Mouse (Mus musculus): ENCODE data around the gene Ezh1. TPM values are rescaled to one million over a fixed set of nuclear protein-coding genes. Genes with fewer than 3 reads are reported as not detected.

The Ezh1 gene
- total RNA-seq, 2 experiments from 2014 or later: 34.8 to 36.7 TPM

DNA sequence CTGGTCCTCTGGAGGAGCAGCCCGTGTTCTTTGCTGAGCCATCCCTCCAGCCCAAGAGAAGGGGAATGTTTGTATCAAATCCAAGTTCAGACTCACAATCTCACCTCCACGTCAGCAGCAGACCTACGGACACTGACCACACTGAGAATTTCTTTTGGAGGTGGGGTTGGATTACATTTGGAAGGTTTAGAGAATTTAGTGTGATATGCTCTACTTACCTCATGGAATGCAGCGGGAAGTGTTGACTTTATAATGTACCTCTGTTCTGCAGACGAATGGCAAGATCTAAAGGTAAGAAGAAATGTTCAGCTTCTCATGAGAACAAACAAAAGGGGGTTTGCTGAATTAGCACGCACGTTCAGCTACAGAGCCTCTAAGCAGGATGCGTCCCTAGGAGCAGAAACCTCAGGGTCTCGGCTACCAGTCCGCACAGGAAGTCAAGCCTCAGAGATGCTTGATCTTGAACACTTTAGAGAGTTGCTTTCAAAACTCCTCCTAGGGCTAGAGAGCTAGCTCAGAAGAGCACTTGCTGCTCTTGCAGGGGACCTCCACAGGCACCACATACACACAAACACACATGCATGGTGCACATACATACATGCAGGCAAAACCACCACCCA is 7.7 kb downstream of the Ezh1 start:
- intact Hi-C loops (cut with DNase I): no loop called here
- no peak for DNase-seq

DNA sequence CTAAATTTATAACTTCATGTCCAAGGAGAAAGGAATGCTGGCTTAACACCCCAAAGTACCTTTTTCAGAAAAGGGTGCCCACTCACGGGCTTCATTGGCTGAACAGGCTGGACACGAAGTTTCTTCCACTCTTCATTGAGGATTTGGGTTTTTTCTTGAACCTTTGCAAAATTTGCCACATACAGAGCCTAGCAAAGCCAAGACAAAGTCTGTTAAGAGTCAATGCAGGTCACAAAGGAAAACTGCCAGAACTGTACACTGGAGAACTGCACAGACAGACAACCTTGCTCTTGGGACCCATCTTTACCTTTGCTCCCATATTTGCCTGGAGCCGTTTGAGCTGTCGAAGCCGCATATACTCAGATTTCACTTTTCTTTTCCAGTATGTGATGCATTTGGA is 9.3 kb downstream of the Ezh1 start:
- intact Hi-C loops (cut with DNase I): no loop called here
- DNase-seq: no peak

DNA sequence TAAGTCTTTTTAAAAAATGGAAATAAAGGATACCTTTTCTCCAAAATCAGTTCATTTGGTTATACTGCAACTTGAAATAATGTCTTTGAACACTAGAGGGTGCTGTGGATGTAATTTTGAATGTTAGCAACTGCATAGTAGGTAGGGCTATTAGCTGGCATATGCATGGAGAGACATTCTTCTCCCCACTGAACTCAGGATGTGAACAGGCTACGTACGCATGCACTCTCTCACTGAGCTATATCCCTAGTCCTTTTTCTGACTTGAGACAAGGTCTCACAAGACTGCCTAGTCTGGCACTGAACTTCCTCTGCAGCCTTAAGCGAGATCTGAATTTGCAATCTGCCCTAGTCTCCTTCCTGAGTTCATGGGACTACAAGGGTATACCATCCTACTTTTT is 14.3 kb downstream of the Ezh1 start:
- DNase-seq: peak in 1 of 2 experiments; percentile 16
- intact Hi-C loops (cut with DNase I): loop anchor here (1.0 to 5.0 kb wide), 3 partner anchors 36 to 185 kb away; partner anchors contain the start of gene Becn1

DNA sequence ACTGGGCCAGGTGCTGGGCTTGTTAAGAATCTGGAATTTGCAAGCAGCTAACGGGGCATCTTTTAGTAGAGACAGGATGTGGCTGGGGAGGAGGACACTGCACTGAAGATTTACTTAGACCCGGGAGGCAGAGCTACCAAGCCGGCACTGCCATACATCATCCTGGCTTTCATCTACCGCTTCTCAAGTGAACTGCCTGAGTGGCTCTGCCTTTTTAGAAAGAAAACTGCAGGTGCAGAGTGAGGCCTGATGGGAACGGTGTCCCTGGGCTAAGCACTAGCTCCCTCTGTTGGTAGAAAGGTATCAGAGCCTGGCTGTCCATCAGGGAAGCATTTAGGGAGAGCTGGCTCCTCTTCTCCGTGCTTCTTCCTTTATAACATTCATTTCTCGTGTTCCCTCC is 25.3 kb downstream of the Ezh1 start:
- intact Hi-C loops (cut with DNase I): no loop called here
- DNase-seq: no peak

DNA sequence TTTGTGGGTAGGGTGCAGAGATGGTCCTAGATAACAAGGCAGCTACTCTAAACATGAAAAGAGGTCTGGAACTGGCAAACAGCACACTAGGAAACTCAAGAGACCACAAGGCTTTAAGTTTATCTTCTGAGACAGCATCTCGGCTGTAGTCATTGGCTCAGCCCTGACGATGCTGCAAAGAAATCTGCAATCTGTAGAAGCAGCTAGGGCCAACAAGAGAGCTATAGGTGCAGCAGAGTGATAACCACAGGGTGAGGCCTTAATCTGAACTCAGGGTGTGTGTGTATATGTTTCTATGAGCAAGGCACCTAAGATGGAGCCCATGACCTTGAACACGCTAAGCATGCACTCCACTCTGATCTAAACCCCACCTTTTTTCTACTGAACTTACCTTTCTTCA is 26.7 kb downstream of the Ezh1 start:
- intact Hi-C loops (cut with DNase I): no loop called here
- no peak for DNase-seq

DNA sequence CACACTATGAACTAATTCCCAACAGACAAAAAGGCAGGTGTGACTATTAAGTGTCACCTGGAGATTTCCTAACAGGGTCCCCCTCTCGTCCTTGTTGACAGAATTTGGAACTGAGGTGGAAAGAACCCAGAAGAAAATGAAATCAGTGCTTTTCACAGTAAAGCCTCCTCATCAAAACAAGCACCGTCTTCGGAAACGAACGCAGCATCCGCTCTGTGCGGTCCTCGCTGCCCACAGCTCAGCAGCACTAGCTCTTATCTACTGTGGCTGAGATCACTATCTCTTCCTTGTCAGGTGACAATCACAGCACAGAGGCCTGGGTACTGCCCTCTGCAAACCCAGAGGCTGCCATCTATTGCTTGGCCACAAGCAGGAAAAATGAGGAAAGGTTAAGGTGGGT is 30.1 kb downstream of the Ezh1 start:
- no peak for DNase-seq
- intact Hi-C loops (cut with DNase I): no loop called here

DNA sequence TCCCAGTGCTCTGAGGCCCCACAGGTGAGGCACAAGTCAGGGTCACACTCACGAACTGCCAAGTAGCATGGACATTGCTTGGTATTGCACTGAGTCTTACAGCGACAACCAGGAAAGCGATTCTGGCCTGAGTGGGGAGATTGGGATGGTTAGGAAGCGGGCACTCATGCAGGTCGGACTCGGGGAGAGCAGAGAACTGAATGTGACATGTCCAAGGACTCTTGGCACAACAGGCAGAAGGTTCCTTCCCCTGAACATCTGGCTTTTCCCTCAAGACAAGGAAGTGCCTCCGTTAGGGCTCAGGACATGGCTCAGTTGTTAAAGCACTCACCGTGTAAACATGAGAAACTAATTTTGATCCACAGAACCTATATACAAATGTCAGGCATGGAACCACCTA is 30.7 kb downstream of the Ezh1 start:
- no peak for DNase-seq
- intact Hi-C loops (cut with DNase I): no loop called here

DNA sequence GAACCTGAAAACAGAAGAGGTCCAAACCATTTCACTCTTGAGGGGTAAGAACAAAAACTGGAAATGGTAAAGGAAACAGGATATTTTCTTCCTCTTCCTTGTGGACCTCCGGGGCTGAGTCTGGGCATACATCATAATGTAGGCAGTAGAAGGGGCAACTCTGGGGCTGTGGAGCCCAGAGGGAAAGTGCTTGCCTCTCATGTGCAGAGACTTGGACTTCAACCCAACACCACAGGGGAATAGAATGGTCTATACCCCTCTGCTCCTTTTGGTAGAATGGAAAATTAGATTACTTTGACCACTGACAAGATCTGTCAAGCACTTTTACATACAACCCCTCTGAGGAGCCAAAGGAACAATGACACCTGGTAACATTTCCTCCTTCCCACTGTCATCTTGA is 31.2 kb downstream of the Ezh1 start:
- intact Hi-C loops (cut with DNase I): no loop called here
- DNase-seq: no peak

DNA sequence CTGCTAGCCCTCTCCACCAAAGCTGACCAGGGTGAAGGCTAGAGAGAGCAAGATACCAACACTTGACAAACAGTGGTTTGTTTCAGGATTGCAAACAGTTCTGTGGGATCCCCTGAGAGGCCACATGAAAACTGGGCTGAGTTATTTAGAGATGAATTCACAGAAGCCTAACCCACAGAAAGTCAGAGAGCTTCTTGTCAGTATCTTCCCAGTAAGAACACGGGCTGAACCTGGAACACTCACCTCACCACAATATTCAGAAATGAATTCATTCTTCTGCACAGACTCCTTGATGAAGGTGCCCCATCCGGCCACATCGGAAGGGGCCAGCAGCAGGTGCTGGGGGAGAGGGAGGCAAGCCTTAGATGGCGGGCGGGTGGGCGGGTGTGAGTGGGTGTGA is 31.6 kb downstream of the Ezh1 start:
- DNase-seq: no peak
- intact Hi-C loops (cut with DNase I): no loop called here

DNA sequence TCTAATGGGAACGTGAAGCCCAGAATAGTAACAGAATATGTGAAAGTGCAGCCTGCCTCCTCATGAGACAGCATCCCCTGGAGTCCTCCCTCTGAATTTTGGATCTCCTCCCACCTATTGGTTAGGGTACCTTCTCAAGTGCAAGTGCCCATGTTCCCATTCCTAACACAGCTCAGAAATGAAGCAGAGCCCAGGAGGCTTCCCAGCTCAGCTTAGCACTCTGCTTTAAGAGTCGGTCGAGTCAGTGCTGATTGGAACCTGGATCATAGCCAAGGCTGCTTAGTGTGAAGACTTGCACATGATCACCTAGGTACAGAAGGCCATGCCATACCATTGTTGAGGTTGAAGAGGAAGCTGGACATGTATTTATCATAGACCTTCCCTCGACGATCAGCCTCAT is 32.1 kb downstream of the Ezh1 start:
- no peak for DNase-seq
- intact Hi-C loops (cut with DNase I): no loop called here

DNA sequence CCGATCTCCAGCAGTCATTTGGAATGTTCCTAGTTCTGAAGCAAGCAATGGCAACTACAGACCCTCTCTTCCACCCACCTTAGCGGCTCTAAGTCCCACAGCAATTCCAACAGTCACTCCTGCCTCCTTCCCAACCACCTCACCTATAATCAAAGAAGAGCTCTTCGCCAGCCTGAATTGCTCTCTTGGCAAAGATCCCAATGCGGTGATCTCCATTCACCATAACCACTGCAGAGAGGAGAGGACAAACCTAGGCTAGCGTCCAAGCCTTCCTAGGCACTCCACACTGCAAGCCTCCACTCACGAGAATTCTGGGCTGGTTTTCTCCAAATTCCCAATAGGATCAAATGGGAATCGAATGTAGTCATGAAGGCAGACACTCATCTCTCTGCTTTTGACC is 33.2 kb downstream of the Ezh1 start:
- DNase-seq: no peak
- intact Hi-C loops (cut with DNase I): no loop called here

DNA sequence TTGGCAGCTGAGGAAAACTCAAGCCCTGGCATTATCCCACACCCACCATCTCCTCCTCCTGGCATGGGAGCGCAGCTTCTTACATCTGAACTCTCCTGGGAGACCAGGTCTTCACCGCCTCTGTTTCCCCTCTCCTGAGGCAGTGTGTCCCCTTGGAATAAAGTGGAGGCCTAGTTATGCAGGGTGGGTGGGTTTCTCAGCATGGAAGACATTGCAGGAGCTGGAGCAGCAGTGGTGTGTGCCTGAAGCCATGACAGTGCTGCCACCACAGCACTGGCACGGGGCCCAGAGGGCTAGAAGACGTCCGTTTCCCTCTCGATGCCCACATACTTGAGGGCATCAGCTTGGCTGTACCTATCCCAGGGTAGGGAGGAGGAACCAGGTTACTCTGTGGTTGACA is 33.6 kb downstream of the Ezh1 start:
- DNase-seq: no peak
- intact Hi-C loops (cut with DNase I): no loop called here

DNA sequence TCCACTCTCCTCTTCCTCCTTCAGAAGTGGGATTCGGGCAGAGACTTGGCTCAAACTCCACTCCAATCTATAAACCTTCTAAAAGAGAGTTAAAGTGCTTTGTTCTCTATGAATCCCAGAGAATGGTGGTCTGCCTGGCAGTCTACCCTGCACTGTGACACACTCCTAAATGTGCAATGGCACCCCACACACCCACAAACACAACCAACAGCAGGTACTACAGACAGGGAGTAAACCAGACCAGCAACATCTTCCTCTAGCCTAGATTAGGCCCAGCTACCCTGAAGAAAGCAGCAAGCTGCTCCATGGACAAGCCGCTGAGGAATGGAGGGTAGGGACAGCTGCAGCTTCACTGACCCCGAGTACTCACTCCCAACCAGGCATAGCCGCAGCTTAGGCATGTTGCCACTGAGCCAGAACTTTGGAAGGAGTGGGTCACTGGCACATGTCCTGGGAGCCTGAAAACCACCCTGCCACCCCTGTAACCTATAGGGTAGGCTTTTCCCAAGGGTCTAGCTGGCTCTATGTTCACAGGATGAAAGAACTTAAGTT is 34.3 kb downstream of the Ezh1 start:
- DNase-seq: no peak
- intact Hi-C loops (cut with DNase I): no loop called here

DNA sequence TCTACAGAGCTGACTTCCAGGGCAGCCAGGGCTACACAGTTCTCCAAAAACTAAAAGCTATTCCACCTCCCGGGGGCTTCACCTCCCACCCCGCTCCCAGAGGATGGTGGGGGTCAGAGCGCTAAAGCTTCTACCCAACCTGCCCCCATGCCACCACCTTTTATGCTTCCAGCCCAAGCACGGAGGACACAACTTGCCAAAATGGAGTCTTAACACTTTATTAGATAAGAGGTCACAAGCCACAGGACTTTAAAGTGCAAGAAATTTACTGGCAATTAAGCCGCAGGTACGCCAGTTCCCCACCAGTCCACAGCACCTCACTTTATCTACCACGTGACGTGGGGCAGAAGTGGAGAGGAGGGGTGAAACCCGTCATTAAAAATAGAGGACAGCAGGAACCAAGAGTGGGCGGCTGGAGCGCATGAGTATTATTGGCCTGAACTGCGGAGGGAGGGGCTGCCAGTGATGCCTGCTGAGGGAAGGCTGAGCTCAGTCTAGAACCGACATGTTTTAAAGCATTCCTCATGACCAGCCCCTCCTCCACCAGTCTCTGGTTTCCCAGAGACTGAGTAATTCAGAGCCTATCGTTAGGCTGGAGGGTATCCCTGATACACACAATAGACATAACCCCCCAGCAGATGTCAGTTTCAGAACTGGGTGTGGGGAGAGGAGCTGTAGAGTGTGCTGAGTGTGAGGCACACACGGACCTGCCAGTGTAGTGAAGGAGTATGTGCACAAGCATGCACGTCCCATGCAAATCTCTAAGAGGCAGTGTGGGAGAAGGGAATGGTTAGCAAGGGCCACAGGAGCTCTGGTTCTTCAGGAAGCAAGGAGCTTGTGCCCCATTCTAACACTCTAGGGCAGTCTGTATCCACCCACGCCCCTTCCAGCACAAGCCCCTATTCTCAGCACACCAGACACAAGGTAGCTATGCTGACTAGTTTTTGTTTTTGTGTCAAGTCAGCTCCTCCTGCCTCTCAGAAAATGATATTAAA is 35.1 kb downstream of the Ezh1 start:
- intact Hi-C loops (cut with DNase I): no loop called here
- DNase-seq: no peak

DNA sequence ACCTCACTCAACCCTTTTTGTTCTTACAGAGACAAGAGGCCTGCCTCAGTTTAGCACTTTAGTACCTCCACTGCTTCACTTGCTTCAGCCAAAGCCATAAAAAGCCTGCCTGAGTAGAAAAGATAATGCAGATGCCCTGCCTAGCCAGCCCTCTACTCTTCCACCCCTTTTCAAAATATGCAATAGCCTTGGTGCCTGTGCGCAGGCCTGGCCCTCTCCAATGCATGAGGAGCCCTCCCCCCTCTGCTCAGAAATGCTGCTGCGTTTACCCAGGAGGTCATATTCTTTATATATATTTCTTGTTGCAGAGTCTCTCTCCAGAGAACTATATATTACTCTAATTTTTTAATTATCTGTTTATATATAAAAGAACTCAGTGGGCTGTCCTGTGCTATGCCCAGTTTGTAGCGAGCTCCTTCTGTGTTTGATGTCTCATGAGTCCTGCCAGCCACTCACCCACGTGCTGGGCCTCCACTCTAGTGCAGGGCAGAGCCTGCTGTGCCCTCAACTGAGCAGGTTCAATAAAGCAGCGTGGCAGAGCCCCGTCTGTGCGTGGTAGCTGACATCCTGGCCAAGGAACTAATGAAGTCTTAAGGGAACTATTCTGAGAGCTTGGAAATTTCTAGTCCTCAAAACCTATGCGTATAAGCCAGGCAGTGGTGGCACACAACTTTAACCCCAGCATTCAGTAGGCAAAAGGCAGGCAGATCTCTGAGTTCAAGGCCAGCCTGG is 35.9 kb downstream of the Ezh1 start:
- intact Hi-C loops (cut with DNase I): no loop called here

DNA sequence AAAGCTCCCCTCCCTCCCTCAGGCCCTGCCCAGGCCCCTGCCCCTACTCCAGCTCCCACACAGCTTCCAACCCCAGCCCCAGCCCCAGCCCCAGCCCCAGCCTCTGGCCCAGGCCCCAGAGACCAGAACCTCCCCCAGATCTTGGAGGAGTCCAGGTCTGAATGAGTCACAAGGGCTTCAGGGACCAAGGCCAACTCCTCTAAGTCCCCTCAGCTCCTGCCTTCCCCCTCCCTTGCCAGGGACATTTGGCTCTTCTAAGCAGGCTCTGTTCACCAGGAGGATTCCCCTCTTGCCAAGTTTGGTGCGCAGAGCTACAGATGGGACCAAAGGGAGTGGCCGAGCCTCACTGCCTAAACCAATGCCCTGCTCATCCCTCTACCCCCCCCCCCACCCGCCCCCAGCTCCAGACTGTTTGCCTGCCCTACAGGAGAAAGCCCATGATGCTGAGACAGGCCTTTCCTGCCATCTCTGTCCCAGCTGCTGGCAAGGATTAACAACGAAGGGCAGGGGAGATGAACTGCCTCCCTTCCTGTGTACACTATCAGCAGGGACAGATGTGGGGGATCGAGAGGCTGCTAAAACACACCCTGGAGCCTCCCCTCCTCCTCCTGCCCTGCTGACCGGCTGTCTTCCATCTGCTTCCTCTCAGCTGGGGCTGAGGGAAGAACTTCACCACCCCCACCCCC is 36.6 kb downstream of the Ezh1 start:
- intact Hi-C loops (cut with DNase I): no loop called here
- DNase-seq: peak; percentile 63 to 68

More for the DNA sequence above, 35.9 kb downstream of the Ezh1 start:
- DNase-seq: no peak

DNA sequence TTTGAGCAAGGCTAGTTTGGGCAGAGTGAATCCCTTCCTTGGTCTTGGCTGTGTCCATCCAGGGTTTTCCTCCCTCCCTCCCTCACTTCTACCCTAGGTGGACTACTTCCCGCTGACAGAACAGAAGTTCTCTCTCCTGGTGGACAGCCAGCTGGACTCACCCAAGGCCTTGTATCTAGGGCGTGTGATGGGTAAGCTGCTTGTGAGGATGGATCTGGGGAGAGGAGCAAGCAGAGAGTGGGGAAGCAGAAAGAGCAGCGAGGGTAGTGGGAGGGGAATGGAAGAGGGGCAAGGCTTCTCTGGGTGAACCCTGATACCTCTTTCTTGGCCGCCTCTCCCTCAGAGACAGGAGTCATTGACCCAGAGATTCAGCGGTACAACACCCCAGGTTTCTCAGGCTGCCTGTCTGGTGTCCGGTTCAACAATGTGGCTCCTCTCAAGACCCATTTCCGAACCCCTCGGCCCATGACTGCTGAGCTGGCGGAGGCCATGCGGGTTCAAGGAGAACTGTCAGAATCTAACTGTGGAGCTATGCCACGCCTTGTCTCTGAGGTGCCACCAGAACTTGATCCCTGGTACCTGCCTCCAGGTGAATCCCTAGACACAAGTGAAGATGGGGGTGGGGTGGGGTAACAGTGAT is 38.0 kb downstream of the Ezh1 start:
- no peak for DNase-seq
- intact Hi-C loops (cut with DNase I): no loop called here

DNA sequence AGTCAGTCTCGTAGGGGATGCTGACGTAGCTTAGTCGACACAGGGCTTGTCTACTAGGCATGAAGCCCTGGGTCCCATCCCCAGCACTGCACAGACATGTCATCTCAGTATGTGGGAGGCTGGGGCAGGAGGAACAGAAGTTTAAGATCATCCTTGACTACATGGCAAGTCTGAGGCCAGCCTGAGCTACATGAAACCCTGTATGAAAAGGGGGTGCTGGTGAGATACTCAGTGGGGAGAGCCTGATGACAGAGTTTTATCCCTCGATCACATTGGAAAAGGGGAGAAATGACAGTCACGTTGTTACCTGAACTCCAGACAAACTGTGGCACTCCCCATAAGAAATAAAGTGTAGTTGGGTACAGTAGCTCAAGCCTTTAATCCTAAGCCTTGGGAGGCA is 38.7 kb downstream of the Ezh1 start:
- DNase-seq: no peak
- intact Hi-C loops (cut with DNase I): no loop called here

DNA sequence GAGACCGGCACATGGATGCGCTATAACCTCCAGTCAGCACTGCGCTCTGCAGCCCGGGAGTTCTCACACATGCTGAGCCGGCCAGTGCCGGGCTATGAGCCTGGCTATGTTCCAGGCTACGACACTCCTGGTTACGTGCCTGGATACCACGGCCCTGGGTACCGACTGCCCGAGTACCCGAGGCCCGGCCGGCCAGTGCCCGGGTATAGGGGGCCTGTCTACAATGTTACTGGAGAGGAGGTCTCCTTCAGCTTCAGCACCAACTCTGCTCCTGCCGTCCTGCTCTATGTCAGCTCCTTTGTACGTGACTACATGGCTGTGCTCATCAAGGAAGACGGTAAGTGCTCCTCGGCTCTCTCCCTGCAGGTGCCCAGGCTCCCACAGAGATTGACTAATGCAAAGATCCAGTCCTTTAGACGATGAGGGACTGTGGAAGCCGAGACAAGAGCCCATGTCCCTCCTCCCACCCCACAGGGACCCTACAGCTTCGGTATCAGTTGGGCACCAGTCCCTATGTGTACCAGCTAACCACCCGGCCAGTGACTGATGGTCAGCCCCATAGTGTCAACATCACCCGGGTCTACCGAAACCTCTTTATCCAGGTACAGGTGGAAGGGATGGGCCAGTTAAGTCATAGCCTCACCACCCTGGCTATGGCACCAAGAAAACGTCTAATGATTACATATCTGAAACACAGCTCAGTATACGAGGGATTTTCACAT is 39.6 kb downstream of the Ezh1 start:
- intact Hi-C loops (cut with DNase I): no loop called here
- no peak for DNase-seq
